Mouse (Mus musculus) intestine, embryonic 15.5 days (tissue): Measurements from ENCODE around the gene Phpt1. TPM values are rescaled to one million over a fixed set of nuclear protein-coding genes. Genes with fewer than 3 reads are reported as not detected.
"Not testable (repeated sequence)": the region's sequence is repeated elsewhere in the genome, so short reads cannot be mapped to it uniquely, and the experiment has no call there.

Source experiments
- ATAC-seq: fragments of 200-750 bp; cut with Nextera tagmentation; 2 replicates; pipeline ENCODE4 v1.8.0; 2017; ENCODE audit warnings: moderate TSS enrichment, moderate library complexity
- H3K27ac ChIP-seq: fragments of 300-500 bp; sonication (generic); 2 replicates; pipeline ENCODE4 v1.5.1; 2015; ENCODE audit warnings: mild to moderate bottlenecking, inconsistent platforms
- H3K27me3 ChIP-seq: fragments of 300-500 bp; sonication (generic); replicated peaks from 2 replicates; pipeline ENCODE4 v1.6.1; 2015; ENCODE audit warnings: inconsistent platforms
- H3K36me3 ChIP-seq: fragments of 300-500 bp; sonication (generic); 2 replicates; pipeline ENCODE4 v1.6.1; 2015; ENCODE audit warnings: inconsistent platforms
- H3K4me1 ChIP-seq: fragments of 300-500 bp; sonication (generic); replicated peaks from 2 replicates; pipeline ENCODE4 v1.6.1; 2015; ENCODE audit warnings: inconsistent platforms
- H3K4me2 ChIP-seq: fragments of 300-500 bp; sonication (generic); replicated peaks from 2 replicates; pipeline ENCODE4 v1.6.1; 2015; ENCODE audit warnings: mild to moderate bottlenecking, inconsistent platforms
- H3K4me3 ChIP-seq: fragments of 300-500 bp; sonication (generic); replicated peaks from 2 replicates; pipeline ENCODE4 v1.5.1; 2015; ENCODE audit warnings: inconsistent platforms
- H3K9ac ChIP-seq: fragments of 300-500 bp; sonication (generic); 2 replicates; pipeline ENCODE4 v1.6.1; 2015; ENCODE audit warnings: inconsistent platforms
- H3K9me3 ChIP-seq: fragments of 300-500 bp; sonication (generic); 2 replicates; pipeline ENCODE4 v1.6.1; 2016; ENCODE audit warnings: inconsistent platforms
- WGBS: fragments of 180-500 bp; shearing (Covaris S2); methylation state at CpG from one replicate; pipeline ENCODE4 v1.1.7; 2015; 5-methylcytosine and 5-hydroxymethylcytosine counted together
- polyA plus RNA-seq: library from polyadenylated mRNA; unstranded; fragments of >200 nt; fragmentation: Nextera tagmentation; extraction: Ambion mirVana; gene quantifications from 2 replicates; pipeline ENCODE4 v1.2.1, GENCODE M21; 2015

The Phpt1 gene
- polyA plus RNA-seq, 1 experiment from 2014 or later: 163 TPM

DNA sequence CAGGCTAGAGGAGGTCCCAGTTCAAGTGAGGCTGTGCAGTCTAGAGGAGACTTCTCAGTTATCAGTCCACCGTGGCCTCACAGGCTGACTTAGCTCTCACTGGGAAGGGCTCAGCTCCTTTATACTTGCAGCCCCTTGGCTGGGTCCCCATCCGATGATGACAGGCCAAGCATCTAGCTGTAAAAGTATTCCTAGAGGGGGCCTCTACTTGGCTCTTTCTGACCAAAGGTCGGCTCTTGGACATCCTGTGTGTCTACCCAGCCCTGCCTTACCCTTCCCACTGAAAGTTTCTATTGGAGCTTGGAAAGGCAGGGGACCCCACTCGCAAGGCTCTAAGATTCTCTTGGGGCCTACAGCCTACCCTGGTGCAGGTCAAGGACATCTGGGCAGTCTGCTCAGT is 3.8 kb downstream of the Phpt1 start:
- peaks cover 22% of the 10 kb centered on the region for H3K4me1 ChIP-seq
- peak; percentile 40 for ATAC-seq
- H3K27ac ChIP-seq: peak overlapping the region; percentile 77
- H3K4me2 ChIP-seq: peak overlapping the region; percentile 54
- peaks cover 2% of the 10 kb centered on the region; the same call in 1 of the 2 replicates for H3K27me3 ChIP-seq
- peak overlapping the region; percentile 35 for H3K4me3 ChIP-seq
- H3K9ac ChIP-seq: peak overlapping the region; percentile 43; the same call in 1 of the 2 replicates
- WGBS: 58% methylated on average over 4 of the region's 4 CpGs
- peaks cover 7% of the 10 kb centered on the region; the same call in 1 of the 2 replicates for H3K36me3 ChIP-seq
- H3K9me3 ChIP-seq: no peaks in the 10 kb centered on the region

GRCm38 (mm10) chr2:25569323-25569722 is 5.7 kb downstream of the Phpt1 start:
- no peaks in the 10 kb centered on the region for H3K9me3 ChIP-seq
- WGBS: 83% methylated on average over 3 of the region's 3 CpGs
- peak overlapping the region; percentile 43 for H3K9ac ChIP-seq
- ATAC-seq: no peak
- H3K27me3 ChIP-seq: no peaks in the 10 kb centered on the region
- peaks cover 13% of the 10 kb centered on the region for H3K4me1 ChIP-seq
- H3K4me2 ChIP-seq: peak overlapping the region; percentile 54
- peaks cover 23% of the 10 kb centered on the region for H3K36me3 ChIP-seq
- H3K4me3 ChIP-seq: peak overlapping the region; percentile 35
- peak overlapping the region; percentile 56; the same call in 1 of the 2 replicates for H3K27ac ChIP-seq

DNA sequence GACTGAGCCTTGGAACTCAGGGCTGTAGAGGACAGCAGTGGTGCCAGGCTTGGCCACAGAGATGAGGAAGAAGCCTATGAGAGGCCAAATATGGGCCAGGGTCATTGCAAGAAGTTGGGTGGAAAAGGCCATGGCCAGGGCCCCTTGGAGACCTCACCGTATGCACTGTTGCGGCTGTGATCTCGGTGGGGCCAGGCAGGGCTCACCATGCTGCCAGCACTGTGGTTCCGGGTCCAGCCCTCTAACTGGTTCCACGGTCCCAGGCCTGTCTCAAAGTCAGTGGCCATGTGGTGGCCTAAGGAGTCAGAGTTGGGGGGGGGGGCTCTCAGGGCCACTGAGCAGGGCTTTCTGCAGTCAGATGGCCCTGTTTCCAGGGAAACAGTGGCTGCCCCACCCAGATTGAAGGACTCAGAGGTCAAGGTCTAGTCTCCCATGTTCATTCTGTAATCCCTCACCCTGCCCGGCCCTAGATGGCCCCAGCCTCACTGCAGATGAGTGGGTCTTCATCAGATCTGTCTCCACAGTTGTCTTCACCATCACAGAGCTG is 6.5 kb downstream of the Phpt1 start:
- H3K27me3 ChIP-seq: no peaks in the 10 kb centered on the region
- H3K27ac ChIP-seq: peak overlapping the region; percentile 44; the same call in 1 of the 2 replicates
- 80% methylated on average over 6 of the region's 6 CpGs for WGBS
- peak overlapping the region; percentile 41; the same call in 1 of the 2 replicates for H3K9ac ChIP-seq
- peak overlapping the region; percentile 35 for H3K4me3 ChIP-seq
- peaks cover 7% of the 10 kb centered on the region for H3K4me1 ChIP-seq
- H3K4me2 ChIP-seq: peak overlapping the region; percentile 54
- H3K9me3 ChIP-seq: no peaks in the 10 kb centered on the region
- peaks cover 31% of the 10 kb centered on the region for H3K36me3 ChIP-seq
- no peak for ATAC-seq

DNA sequence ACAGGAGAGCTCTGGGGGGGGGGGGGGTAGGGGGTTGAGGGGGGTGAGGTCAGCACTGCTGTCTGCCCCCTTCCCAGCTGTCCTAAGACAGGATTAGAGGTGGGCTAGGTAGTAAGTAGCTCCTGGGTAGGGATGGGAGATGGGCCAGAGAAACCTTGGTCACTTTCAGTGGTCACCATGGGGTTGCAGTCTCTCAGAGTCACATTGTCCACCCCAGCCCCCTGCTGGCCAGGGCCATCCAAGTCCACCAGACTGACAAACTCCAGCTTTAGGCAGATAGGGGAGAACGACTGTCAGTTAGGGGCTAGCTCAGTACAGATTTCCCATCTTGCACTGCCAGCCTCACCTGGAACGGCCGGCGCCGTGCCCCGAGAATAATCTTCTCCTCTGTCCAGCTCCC is 8.5 kb downstream of the Phpt1 start:
- Histone ChIP-seq H3K4me1 (no peaks in the 10 kb centered on the region), H3K4me3 (no peak overlapping the region), H3K36me3 (peaks cover 43% of the 10 kb centered on the region), H3K9me3 (no peaks in the 10 kb centered on the region), H3K9ac (no peak overlapping the region), H3K27ac (no peak overlapping the region), H3K4me2 (peak overlapping the region; percentile 54), H3K27me3 (no peaks in the 10 kb centered on the region)
- ATAC-seq: no peak
- WGBS: 75% methylated on average over 6 of the region's 6 CpGs

DNA sequence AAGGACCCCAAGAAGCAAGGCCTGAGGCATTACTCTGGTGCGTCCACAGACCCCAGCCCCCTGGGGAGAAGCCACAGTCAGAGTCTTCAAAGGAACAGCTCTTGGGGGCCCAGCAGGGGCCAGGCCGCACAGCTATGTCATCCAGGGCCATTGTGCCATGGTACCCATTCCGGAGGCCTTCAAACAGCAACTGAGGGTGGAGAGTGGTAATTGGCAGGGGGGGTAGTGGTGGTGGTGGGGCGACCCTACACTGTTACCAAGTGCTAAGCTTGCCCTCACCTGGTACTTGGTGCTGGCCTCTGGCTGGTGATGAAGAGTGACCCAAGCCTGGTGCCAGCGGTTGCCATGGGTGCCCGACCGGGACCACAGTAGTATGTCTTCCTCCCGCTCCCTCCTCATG is 9.3 kb downstream of the Phpt1 start:
- H3K27ac ChIP-seq: peak overlapping the region; percentile 19; the same call in 1 of the 2 replicates
- H3K4me2 ChIP-seq: peak overlapping the region; percentile 35
- peaks cover 51% of the 10 kb centered on the region for H3K36me3 ChIP-seq
- H3K9ac ChIP-seq: no peak overlapping the region; the same call in 1 of the 2 replicates
- H3K4me3 ChIP-seq: 0 out of 2 replicates have a peak overlapping the region, but pooled peaks have one; percentile 4
- no peak for ATAC-seq
- no peaks in the 10 kb centered on the region for H3K9me3 ChIP-seq
- 90% methylated on average over 8 of the region's 8 CpGs for WGBS
- no peaks in the 10 kb centered on the region for H3K4me1 ChIP-seq
- no peaks in the 10 kb centered on the region for H3K27me3 ChIP-seq

- Histone ChIP-seq H3K4me2 (no peak overlapping the region), H3K9ac (no peak overlapping the region), H3K27me3 (no peaks in the 10 kb centered on the region), H3K4me3 (no peak overlapping the region), H3K9me3 (no peaks in the 10 kb centered on the region), H3K27ac (0 out of 2 replicates have a peak overlapping the region, but pooled peaks have one; percentile 22), H3K4me1 (peaks cover 14% of the 10 kb centered on the region), H3K36me3 (peaks cover 51% of the 10 kb centered on the region)
- no peak for ATAC-seq
- 73% methylated on average over 9 of the region's 9 CpGs for WGBS
Observed at GRCm38 (mm10) chr2:25561946-25562345, 13.1 kb downstream of the Phpt1 start.

DNA sequence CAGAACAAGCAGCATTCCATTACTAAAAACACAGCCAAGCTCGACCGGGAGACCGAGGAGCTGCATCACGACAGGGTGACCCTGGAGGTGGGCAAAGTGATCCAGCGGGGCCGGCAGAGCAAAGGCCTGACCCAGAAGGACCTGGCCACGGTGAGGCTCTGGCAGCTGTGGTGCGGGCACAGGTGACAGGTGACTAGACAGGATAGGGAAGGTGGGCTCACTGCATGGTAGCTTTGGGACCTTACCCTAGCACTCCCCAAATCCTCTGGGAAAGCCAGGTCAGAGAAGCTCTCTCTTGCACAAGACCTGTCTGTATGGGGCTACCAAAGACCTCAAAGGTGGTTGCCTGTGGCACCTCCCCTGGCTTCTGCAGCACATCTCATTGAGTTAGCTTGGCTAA is 14.5 kb downstream of the Phpt1 start:
- Histone ChIP-seq H3K4me1 (peaks cover 17% of the 10 kb centered on the region), H3K9ac (no peak overlapping the region), H3K4me3 (no peak overlapping the region), H3K36me3 (peaks cover 42% of the 10 kb centered on the region), H3K4me2 (no peak overlapping the region), H3K27me3 (no peaks in the 10 kb centered on the region), H3K27ac (no peak overlapping the region), H3K9me3 (no peaks in the 10 kb centered on the region)
- 85% methylated on average over 8 of the region's 8 CpGs for WGBS
- peak; percentile 5 for ATAC-seq

DNA sequence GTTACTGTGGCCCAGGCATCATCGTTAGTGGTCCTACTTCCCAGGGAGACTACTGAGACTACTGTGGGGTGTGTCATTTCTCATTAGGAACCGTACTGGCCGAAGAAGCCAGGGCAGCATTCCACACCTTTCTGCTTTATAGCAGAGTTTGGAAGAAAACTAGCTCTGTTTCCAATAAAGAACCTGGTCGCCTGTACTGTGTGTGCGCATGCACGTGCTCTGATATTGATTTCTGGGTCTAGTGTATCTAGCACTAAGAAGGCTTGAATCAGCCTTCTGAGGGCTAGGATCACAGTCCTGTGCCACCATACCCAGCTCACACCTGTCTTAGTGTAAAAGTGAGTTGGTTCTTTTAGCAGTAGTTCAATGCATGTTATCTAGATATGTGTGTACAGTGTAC is 16.2 kb downstream of the Phpt1 start:
- H3K27ac ChIP-seq: 0 out of 2 replicates have a peak overlapping the region, but pooled peaks have one; percentile 83
- no peak for ATAC-seq
- WGBS: 57% methylated on average over 6 of the region's 6 CpGs

DNA sequence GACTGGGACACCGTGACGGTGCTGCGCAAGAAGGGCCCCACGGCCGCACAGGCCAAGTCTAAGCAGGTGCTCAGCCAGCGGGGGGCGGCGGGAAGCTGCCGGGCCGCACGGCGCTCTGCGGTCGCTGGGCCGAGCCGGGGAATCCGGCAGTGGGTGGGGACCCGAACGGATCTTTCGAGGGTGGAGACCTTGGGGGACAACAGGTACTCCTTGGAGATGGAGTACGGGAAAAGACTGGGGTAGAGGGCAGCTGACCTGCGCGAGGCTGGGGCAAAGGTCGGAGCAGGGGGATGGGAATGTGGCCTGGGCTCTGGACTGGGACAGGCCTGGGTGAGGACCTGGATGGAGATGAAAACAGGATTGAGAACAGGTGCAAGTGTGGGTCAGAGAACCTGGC is 17.1 kb downstream of the Phpt1 start:
- Histone ChIP-seq H3K4me3 (peak overlapping the region; percentile 98), H3K4me1 (peaks cover 17% of the 10 kb centered on the region), H3K27ac (peak overlapping the region; percentile 83), H3K36me3 (peaks cover 22% of the 10 kb centered on the region), H3K4me2 (peak overlapping the region; percentile 91), H3K27me3 (no peaks in the 10 kb centered on the region), H3K9ac (peak overlapping the region; percentile 84), H3K9me3 (no peaks in the 10 kb centered on the region)
- ATAC-seq: no peak; the same call in 1 of the 2 replicates
- under 1% methylated on average over 24 of the region's 24 CpGs for WGBS

More for the DNA sequence above, 16.2 kb downstream of the Phpt1 start:
- Histone ChIP-seq H3K9ac (peak overlapping the region; percentile 84), H3K4me1 (peaks cover 17% of the 10 kb centered on the region), H3K4me3 (peak overlapping the region; percentile 98), H3K4me2 (peak overlapping the region; percentile 91), H3K36me3 (peaks cover 26% of the 10 kb centered on the region), H3K27me3 (no peaks in the 10 kb centered on the region), H3K9me3 (no peaks in the 10 kb centered on the region)

DNA sequence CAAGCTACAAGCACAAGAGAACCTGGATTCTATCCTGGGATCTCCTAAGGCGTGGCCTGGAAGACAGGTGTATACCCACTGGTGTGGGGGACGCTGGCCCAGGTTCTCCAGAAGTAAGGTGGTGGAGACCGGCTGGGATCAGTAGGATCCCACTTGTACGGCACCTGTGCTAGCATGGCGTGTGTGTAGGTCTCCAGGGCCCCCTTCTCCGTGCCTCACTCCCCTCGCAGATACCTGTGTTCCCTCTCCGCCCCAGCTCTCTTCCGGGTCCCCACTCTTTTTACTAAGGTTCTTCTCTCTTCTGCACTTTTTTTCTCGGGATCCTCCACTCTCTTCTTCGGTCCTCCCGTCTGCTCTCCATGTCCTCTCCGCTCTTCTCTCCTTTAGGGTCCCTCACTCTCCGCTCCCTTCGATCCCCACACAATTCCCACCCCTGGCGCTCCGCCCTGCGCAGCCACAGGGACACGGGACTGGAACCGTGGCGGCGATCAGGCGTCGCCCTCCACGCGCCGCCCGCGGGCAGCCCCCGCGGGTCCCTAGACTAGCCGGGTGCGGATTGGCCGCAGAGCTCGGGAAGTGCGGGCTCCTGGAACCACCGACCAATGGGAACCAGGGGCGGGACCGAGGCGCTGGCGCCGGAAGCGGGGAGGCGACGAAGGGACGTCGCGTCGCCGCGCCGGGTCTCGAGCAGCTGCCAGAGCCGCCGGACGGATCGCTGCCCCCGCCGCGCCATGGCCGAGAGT is 17.6 kb downstream of the Phpt1 start, which contains the start of gene Edf1:
Edf1 (plus strand) TSS at position 627 of the 743 bp plus-strand sequence.
- peaks cover 21% of the 10 kb centered on the region for H3K36me3 ChIP-seq
- H3K27me3 ChIP-seq: no peaks in the 10 kb centered on the region
- peak within 1 kb of the TSS; percentile 91 for H3K4me2 ChIP-seq
- WGBS: under 1% methylated on average over 61 of the region's 61 CpGs
- no peaks in the 10 kb centered on the region for H3K9me3 ChIP-seq
- peak within 1 kb of the TSS; percentile 98 for H3K4me3 ChIP-seq
- H3K27ac ChIP-seq: peak within 1 kb of the TSS; percentile 83
- H3K9ac ChIP-seq: peak within 1 kb of the TSS; percentile 84
- ATAC-seq: peak; percentile 95
- H3K4me1 ChIP-seq: peaks cover 17% of the 10 kb centered on the region

GRCm38 (mm10) chr2:25556296-25556695 is 18.7 kb downstream of the Phpt1 start:
- no peaks in the 10 kb centered on the region for H3K27me3 ChIP-seq
- no peaks in the 10 kb centered on the region for H3K9me3 ChIP-seq
- H3K27ac ChIP-seq: no peak overlapping the region
- H3K9ac ChIP-seq: no peak overlapping the region
- peaks cover 17% of the 10 kb centered on the region for H3K4me1 ChIP-seq
- H3K4me2 ChIP-seq: peak overlapping the region; percentile 91; the same call in 1 of the 2 replicates
- H3K36me3 ChIP-seq: peaks cover 10% of the 10 kb centered on the region
- H3K4me3 ChIP-seq: no peak overlapping the region
- WGBS: 70% methylated on average over 1 of the region's 1 CpGs
- no peak for ATAC-seq

- WGBS: 47% methylated on average over 2 of the region's 2 CpGs
- not testable (repeated sequence) for H3K27ac ChIP-seq, H3K4me2 ChIP-seq, H3K27me3 ChIP-seq, H3K9me3 ChIP-seq, H3K4me3 ChIP-seq, H3K36me3 ChIP-seq, ATAC-seq, H3K9ac ChIP-seq
- peaks cover 17% of the 10 kb centered on the region for H3K4me1 ChIP-seq
Observed at GRCm38 (mm10) chr2:25555479-25555878, 19.5 kb downstream of the Phpt1 start.
